Mouse (Mus musculus): ENCODE measurements around the gene Trmt10b. TPM values are rescaled to one million over a fixed set of nuclear protein-coding genes. Genes with fewer than 3 reads are reported as not detected.

Trmt10b gene
- polyA plus RNA-seq (2017; shearing (Covaris generic)): 18.9 TPM

DNA sequence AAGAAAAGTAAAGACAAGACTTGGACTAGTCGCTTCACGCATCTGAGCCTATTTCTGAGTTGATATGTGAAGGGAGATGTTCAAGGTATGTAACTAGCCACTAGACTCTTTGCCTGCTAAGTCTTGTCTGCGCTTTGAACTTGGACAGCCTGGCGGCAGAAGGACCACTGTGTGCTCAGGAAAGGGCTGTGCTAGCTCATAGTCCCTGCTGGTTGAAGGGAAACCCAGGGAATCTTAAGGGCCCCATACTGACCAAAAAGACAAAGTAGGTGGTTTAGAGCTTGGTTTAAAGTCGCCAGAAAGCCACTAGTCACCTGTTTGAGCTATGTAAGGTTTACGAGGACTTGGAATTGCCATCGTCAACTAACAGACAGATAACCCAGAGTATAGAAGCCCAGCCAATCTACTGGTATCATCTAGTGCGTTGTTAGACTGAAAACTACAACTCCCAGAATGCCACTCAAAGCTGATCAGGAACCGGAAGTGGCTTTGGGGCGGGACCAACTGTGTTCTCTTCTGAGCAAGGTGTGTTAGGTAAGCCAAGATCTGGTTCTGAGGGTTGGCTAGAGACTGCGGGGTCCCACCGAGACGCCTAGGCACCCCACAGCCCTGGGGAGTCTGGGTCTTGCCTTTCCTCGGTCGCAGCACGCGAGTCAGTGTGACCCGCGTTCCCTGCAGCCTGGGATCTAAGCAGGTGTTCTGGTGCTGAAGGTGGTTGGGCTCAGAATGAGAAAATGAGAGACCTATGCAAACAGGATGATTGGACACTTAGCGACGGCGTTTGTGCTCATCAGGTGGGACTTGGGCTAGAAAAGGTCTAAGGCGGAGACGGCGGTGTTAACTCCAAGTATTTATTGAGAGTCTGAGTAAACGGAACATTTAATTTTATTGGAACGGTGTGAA lies at the start of gene Trmt10b:
Trmt10b (plus strand) TSS at position 466 of the 903 bp plus-strand sequence.

DNA sequence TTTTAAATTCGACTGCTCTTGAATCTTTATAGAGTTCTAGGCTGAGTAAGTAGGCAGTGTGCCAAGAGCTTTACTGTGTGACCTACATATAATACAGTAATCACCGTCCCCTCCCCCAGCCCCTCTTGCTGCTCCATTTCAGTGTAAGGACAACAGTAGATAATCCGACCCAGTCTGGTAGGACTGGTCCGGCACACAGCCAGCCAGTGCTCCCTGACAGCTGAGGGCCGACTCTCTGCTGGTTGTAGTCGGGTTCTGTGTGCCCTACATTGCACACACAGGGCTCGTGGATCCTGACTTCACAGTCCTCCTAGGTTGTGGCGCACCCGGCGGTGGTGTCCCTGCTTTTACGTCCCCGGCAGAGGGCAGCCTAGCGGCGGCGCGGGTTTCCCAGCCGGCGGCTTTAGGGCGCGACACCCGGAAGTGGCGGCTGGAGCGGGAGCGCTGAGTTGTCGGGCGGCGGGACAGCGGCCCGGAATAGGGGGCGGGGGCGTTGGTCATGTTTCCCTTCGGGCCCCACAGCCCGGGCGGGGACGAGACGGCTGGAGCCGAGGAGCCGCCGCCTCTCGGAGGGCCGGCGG lies 44.8 kb downstream of the Trmt10b start, which contains the start of gene Dcaf10:
Dcaf10 (plus strand) TSS at position 433 of the 581 bp plus-strand sequence.

DNA sequence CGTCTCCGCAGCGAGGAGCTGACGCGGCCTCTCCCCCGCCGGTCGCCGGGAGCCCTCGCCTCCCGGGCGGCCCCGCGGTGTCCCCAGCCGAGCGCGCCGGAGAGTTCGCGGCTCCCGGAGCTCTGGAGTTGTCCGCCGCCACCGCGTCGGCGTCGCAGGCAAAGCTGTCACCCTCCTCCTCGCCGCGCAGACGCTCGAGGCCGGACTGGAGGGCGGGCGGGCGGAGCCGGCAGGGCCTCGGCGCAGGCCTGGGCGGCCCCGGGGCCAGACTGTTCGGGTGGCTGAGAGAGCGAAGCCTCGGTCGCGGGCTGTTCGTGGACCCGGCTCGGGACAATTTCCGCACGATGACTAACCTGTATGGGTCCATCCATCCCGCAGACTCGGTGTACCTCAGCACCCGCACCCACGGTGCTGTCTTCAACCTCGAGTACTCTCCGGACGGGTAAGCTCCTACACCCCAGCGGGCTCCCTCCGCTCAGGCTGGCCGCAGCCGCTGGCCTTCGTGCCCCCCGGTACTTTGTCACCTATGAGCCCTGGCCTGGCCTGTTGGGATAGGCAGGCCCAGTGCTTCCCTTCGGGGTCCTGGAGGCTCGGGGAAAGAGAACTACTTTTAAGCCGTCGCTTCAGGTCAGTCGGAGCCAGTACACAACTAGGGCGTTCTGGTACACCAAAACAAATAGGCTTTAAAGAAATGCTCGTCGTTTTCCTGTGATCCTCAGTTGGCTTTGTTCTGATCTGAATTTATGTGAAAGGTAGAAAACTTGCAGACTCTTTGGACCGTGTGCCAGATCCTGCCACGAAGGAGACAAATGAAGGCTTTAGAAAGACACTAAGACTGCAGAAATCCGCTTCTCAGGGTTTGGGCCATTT lies 45.6 kb downstream of the Trmt10b start, which contains the start of gene Exosc3:
Exosc3 (minus strand) TSS at position 447 of the 870 bp plus-strand sequence.

Other genes with a start within 250 kb of the Trmt10b start
- gene Fbxo10, start 212.5 kb upstream of the Trmt10b start, polyA plus RNA-seq (2017; shearing (Covaris generic)): 0.87 TPM
- 169 TPM for gene Tomm5, start 189.0 kb upstream of the Trmt10b start, polyA plus RNA-seq (2017; shearing (Covaris generic))
- not detected for gene Frmpd1, start 112.3 kb upstream of the Trmt10b start, polyA plus RNA-seq (2017; shearing (Covaris generic))
- gene Dcaf10, start 45.0 kb downstream of the Trmt10b start, polyA plus RNA-seq (2017; shearing (Covaris generic)): 1.3 TPM
- 89.6 TPM for gene Exosc3, start 45.6 kb downstream of the Trmt10b start, polyA plus RNA-seq (2017; shearing (Covaris generic))
- 33.8 TPM for gene Slc25a51, start 111.6 kb downstream of the Trmt10b start, polyA plus RNA-seq (2017; shearing (Covaris generic))
- gene Shb, start 235.3 kb downstream of the Trmt10b start, polyA plus RNA-seq (2017; shearing (Covaris generic)): 0.34 TPM

Measured in activated CD4-positive, CD25-positive, alpha-beta regulatory T cell, adult 9 weeks (primary cell).